Mouse (Mus musculus) fibroblast of lung, adult 2 months (primary cell): Measurements from ENCODE around the gene Qars.

Source experiments
- DNase-seq: peaks from one replicate; pipeline ENCODE4 v3.0.0-alpha.2; 2011; ENCODE audit warnings: low read depth

Qars gene

GRCm38 (mm10) chr9:108507619-108508434 lies at the start of gene Qars:
Gene Qars (plus strand): TSS chr9:108507706.
- peak; percentile 91 for DNase-seq

- DNase-seq, result no peak
Measured at GRCm38 (mm10) chr9:108459939-108460318, 47.6 kb upstream of the Qars start.

GRCm38 (mm10) chr9:108460319-108461178 lies 47.0 kb upstream of the Qars start, which contains the start of gene Ccdc71:
Gene Ccdc71 (plus strand): TSS chr9:108460527.
- no peak for DNase-seq

- no peak for DNase-seq
Measured at GRCm38 (mm10) chr9:108461181-108461631, 46.3 kb upstream of the Qars start, which contains the start of gene Klhdc8b. Gene Klhdc8b (minus strand): TSS chr9:108461581.

GRCm38 (mm10) chr9:108461675-108462074 lies 45.8 kb upstream of the Qars start:
- no peak for DNase-seq

- DNase-seq, result no peak
Measured at GRCm38 (mm10) chr9:108462192-108462591, 45.3 kb upstream of the Qars start.

GRCm38 (mm10) chr9:108463713-108464112 lies 43.8 kb upstream of the Qars start:
- DNase-seq, result no peak

- no peak for DNase-seq
Measured at GRCm38 (mm10) chr9:108466219-108466618, 41.3 kb upstream of the Qars start.

GRCm38 (mm10) chr9:108469430-108469829 lies 38.1 kb upstream of the Qars start:
- no peak for DNase-seq

GRCm38 (mm10) chr9:108469845-108470244 lies 37.7 kb upstream of the Qars start:
- no peak for DNase-seq

- DNase-seq, result no peak
Measured at GRCm38 (mm10) chr9:108474528-108474927, 33.0 kb upstream of the Qars start.

GRCm38 (mm10) chr9:108478638-108479156 lies 28.8 kb upstream of the Qars start:
- peak; percentile 17 for DNase-seq

- no peak for DNase-seq
Measured at GRCm38 (mm10) chr9:108479241-108479640, 28.3 kb upstream of the Qars start.

- DNase-seq, result peak; percentile 47
Measured at GRCm38 (mm10) chr9:108479721-108480351, 27.7 kb upstream of the Qars start, which contains the start of gene Lamb2. Gene Lamb2 (plus strand): TSS chr9:108479736.

GRCm38 (mm10) chr9:108480813-108481519 lies 26.5 kb upstream of the Qars start:
- DNase-seq, result no peak

- DNase-seq, result no peak
Measured at GRCm38 (mm10) chr9:108481520-108482210, 25.8 kb upstream of the Qars start.

- no peak for DNase-seq
Measured at GRCm38 (mm10) chr9:108483051-108483790, 24.3 kb upstream of the Qars start.

- no peak for DNase-seq
Measured at GRCm38 (mm10) chr9:108484021-108484420, 23.5 kb upstream of the Qars start.

GRCm38 (mm10) chr9:108485301-108485875 lies 22.1 kb upstream of the Qars start:
- no peak for DNase-seq
